Mouse (Mus musculus): Measurements from ENCODE around the gene Glt8d2.

The Glt8d2 gene

GRCm38 (mm10) chr10:82690494-82690893, at the start of gene Glt8d2:
Gene Glt8d2, minus strand, starts transcription at chr10:82690650.
- peak; percentile 6 to 7 for DNase-seq

- DNase-seq: peak; percentile 6 to 9
Observed at GRCm38 (mm10) chr10:82699296-82699941, 9.0 kb upstream of the Glt8d2 start.

- DNase-seq: peak; percentile 82 to 89
Observed at GRCm38 (mm10) chr10:82698712-82699261, 8.3 kb upstream of the Glt8d2 start.

- DNase-seq: no peak
Observed at GRCm38 (mm10) chr10:82697305-82697898, 7.0 kb upstream of the Glt8d2 start.

DNA sequence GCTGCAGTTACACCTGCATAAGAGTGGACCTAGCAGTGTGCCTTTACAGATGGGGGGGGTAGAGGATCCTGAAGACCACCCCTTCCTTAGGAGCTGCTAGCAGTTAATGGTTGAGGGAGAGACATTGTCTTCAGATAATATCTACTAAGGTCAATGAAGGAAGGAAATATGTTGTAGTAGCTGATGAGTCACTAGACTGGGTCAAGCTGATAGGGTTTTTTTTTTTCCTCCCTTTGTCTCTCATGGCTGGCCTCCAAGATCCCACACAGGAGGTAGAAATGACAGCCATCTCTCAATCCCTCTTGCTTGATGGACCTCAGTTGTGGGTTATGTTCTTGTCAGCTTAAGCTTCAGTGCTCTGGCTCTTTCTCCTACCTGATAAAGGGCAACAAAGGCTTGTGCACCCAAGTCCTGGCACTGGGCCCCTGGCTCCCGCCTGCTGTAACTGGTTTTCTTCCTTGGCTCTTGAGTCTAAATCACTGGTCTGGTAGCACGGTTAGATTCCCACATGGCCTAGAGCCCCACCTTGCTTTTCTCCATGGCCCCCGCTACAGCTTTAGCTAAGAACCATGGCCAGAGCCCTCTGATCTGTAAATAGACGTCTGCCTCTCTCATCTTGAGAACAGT, 6.1 kb upstream of the Glt8d2 start:
- no peak for DNase-seq

DNA sequence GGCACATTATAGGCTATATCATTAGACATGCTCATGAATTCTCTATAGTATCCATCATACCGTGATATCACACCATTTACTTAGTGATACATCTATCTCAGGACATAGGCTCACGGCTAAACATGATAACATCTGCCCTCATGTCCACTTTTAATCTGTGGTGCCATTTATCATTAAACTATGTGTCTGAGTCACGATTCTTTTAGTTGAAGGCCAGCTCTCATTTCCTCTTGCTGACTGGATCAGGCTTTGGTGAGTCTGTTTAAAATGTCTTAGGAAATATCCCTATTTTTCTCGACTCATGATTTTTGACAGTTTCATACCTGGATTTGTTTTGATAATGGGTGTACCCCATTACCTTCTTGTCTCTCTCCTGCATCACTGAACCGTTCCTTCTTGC, 5.5 kb upstream of the Glt8d2 start, which contains the start of gene Hcfc2:
Gene Hcfc2, plus strand, starts transcription at position 205 of the 400 bp plus-strand sequence.
- DNase-seq: no peak

GRCm38 (mm10) chr10:82689681-82690211, 704 bp downstream of the Glt8d2 start:
- no peak for DNase-seq

GRCm38 (mm10) chr10:82685440-82685839, 5.0 kb downstream of the Glt8d2 start:
- DNase-seq: no peak

DNA sequence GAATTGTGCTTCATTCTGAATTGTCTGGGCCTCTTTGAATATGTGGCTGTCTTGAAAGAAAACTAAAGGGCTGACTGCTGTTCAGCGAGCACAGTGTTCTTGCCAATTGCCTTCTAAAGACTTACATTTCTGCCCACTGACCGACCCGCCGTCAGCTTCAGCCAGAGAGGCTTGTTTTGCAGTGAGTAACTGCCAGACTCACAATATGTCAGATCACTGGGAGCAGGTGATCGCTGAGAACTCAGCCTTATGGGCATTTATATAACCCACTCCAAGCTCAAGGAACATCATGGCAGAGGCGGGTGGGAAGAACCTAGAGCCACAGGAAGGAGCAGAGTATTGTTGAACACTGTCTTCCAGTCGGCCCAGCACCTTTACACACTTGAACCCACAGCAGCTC, 8.8 kb downstream of the Glt8d2 start:
- DNase-seq: no peak

DNA sequence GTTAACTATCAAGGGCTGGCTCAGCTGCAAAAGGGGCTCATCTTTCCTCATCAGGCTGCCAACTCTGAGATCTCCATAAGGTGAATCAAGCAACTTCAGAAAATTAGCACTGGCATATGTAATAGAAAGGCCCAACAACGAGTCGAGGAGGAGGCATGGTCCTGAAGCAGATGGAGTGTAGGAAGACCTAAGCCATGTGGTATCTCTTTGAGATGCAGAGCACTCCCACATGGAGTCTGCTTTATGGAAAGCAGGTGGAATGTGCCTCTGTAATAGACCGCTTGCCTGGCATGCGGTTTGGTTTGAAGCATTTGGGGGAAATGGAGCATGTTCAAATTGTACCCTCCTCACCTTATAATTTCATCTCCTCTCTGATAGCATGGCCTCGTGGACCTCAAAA, 9.7 kb downstream of the Glt8d2 start:
- no peak for DNase-seq

DNA sequence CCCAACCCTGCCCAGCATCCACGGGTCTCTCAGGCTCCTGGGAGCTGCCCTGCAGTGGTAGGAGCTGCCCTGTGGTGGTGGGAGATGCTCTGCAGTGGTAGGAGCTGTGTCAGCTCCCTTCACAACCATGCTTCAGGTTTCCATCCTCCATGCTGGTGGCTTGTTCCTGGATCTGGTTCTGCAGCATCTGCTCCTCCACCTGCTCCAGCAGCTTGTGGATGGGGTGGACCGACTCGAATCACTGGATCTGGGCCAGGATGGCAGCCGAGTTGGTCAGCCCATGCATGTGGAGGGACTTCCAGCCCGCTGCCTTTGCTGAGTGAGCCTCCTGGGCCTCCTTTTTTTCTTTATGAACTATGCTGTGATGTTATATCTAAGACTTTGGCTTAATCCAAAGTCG, 13.5 kb downstream of the Glt8d2 start:
- DNase-seq: no peak

DNA sequence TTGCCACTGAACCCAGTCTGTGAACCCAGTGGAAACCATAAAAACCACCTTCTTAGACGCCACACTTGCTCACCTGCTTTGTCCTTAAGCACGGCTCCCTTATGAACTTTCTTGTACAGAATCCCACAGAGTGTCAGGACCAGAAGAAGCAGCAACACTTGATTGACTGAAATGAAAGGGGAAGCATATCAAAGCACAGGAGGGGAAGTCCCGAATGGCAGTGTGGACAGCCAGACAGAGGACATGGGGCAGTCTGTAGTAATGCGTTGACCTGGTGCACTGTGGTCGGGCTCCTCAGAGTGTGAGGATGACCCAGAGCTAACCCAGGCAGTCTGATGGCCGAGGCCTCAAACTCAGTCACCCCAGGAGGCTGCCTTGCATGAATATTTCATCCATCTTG, 20.2 kb downstream of the Glt8d2 start:
- DNase-seq: no peak

DNA sequence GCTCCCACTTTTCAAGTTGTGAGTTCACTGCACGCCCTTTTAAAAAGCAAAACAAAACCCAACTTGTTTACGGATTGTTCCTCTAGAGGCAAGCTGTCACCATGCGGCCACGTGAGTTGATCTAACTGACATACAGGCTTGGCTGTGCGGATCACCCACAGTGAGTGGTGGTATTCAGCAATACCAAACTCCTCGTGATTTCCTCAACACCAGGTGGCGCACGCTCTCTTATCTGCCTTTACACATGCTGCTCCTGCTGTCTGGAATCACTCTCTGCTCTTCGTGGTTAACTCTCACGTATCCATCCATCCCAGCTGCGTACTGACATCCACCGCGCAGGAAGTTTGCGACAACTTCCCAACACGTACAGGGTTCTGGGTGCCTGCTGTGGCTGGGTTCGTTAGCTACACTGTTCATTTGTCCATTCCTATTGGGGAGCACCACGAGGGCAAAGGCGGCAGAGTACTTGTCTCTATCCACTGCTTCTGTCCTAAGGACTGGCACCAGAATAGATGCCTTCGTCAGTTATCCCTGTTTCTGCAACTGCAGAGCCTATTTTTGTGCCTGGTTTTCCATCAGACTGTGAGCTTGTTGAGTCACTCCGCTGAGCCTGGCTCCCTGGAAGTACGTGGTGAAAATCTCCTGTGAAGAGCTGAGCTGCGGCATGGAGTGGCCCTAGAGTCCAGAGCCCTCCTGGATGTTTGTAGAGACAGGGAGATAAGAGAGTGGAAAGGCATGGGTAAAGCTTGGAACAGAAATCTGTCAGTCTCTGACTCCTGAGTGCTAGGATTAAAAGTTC, 23.8 kb downstream of the Glt8d2 start:
- DNase-seq: peak; percentile 65 to 87

GRCm38 (mm10) chr10:82665951-82666350, 24.5 kb downstream of the Glt8d2 start:
- no peak for DNase-seq

GRCm38 (mm10) chr10:82663289-82663688, 27.2 kb downstream of the Glt8d2 start:
- no peak for DNase-seq

GRCm38 (mm10) chr10:82662267-82662990, 28.0 kb downstream of the Glt8d2 start:
- DNase-seq: no peak

DNA sequence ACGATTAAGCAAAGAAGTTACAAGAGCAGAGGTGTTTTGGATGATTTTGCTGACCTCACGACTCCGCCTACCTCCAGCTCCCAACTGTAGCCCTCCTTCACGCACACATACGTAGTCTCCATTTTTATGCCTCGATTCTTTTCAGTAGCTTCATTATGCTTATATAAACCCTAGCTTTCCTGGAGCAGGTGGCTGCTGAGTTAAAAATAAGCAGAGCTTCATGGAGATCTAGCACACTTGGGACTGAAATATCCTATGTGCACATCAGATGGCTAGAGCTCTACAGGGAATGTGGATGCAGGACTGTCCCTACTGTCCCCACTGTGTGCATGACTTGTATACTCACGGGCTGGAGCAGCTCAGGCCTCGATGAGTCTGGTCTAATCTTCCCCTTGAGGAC, 28.6 kb downstream of the Glt8d2 start:
- no peak for DNase-seq

DNA sequence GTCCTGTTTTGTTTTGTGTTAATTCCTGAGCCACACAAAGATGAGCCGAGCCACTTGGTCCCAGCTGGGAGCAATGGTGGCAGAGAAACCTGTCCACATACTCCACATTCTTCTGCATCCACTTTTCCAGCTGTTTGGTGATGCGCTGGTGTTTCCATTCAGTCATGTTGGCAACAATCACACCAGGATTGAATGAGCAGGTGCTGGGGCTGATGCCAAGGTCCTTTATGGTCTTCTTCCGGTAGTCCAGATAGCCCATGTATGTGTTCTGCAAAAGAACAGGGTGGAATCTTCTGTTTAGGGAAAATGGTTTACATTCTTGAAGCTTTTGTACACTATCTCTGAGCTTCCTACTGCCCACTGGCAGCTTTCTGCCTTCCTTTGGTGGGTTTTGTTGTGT, 35.9 kb downstream of the Glt8d2 start:
- DNase-seq: no peak

- no peak for DNase-seq
Observed at GRCm38 (mm10) chr10:82652625-82653024, 37.8 kb downstream of the Glt8d2 start.

GRCm38 (mm10) chr10:82651221-82651620, 39.2 kb downstream of the Glt8d2 start:
- no peak for DNase-seq

- DNase-seq: no peak
Observed at GRCm38 (mm10) chr10:82647205-82647811, 43.1 kb downstream of the Glt8d2 start.

- DNase-seq: no peak
Observed at GRCm38 (mm10) chr10:82646083-82646482, 44.4 kb downstream of the Glt8d2 start.
